Mouse (Mus musculus) liver, embryonic 11.5 days (tissue): ENCODE data around the gene Aebp2. TPM values are rescaled to one million over a fixed set of nuclear protein-coding genes. Genes with fewer than 3 reads are reported as not detected.
"Not testable (repeated sequence)": the region's sequence is repeated elsewhere in the genome, so short reads cannot be mapped to it uniquely, and the experiment has no call there.

Experiments used
- ATAC-seq: fragments of 200-750 bp; cut with Nextera tagmentation; replicated peaks from 2 replicates; pipeline ENCODE4 v1.8.0; 2017; ENCODE audit warnings: moderate number of reproducible peaks, mild to moderate bottlenecking, moderate TSS enrichment, moderate library complexity; ENCODE audit not compliant: low FRiP score
- DNase-seq: peaks from one replicate; pipeline ENCODE4 v3.0.0-alpha.2; 2017; ENCODE audit warnings: low spot score
- H3K27ac ChIP-seq: fragments of 300-500 bp; sonication (generic); 2 replicates; pipeline ENCODE4 v1.5.1; 2014; ENCODE audit warnings: mild to moderate bottlenecking, low read depth, low read length, control low read depth
- H3K27me3 ChIP-seq: fragments of 300-500 bp; sonication (generic); replicated peaks from 2 replicates; pipeline ENCODE4 v1.6.1; 2014; ENCODE audit warnings: low read length, mixed read lengths; ENCODE audit not compliant: control insufficient read depth, insufficient read depth
- H3K36me3 ChIP-seq: fragments of 300-500 bp; sonication (generic); 2 replicates; pipeline ENCODE4 v1.6.1; 2014; ENCODE audit warnings: mild to moderate bottlenecking, low read length, moderate library complexity, mixed read lengths; ENCODE audit not compliant: control insufficient read depth, insufficient read depth
- H3K4me1 ChIP-seq: fragments of 300-500 bp; sonication (generic); replicated peaks from 2 replicates; pipeline ENCODE4 v1.6.1; 2014; ENCODE audit warnings: low read length, mixed read lengths; ENCODE audit not compliant: control insufficient read depth, insufficient read depth
- H3K4me2 ChIP-seq: fragments of 300-500 bp; sonication (generic); 2 replicates; pipeline ENCODE4 v1.6.1; 2014; ENCODE audit warnings: mild to moderate bottlenecking, control low read depth, moderate library complexity
- H3K4me3 ChIP-seq: fragments of 300-500 bp; sonication (generic); 2 replicates; pipeline ENCODE4 v1.5.1; 2014; ENCODE audit warnings: low read depth, low read length, control low read depth
- H3K9ac ChIP-seq: fragments of 300-500 bp; sonication (generic); 2 replicates; pipeline ENCODE4 v1.6.1; 2014; ENCODE audit warnings: low read depth, low read length, control low read depth
- H3K9me3 ChIP-seq: fragments of 300-500 bp; sonication (generic); 2 replicates; pipeline ENCODE4 v1.6.1; 2016; ENCODE audit warnings: low read length, inconsistent platforms, mixed read lengths; ENCODE audit not compliant: control insufficient read depth
- WGBS: fragments of 180-500 bp; shearing (Covaris S2); extraction: QIAGEN DNeasy Blood & Tissue Kit; methylation state at CpG from one replicate; pipeline ENCODE4 v1.1.7; 2014; 5-methylcytosine and 5-hydroxymethylcytosine counted together
- polyA plus RNA-seq: library from polyadenylated mRNA; unstranded; fragments of >200 nt; fragmentation: Nextera tagmentation; extraction: Ambion mirVana; gene quantifications from 2 replicates; pipeline ENCODE4 v1.2.1, GENCODE M21; 2014

Gene Aebp2
- polyA plus RNA-seq, 1 experiment from 2014 or later, result 10.5 TPM

GRCm38 (mm10) chr6:140651923-140652322, 29.5 kb downstream of the Aebp2 start:
- Histone ChIP-seq H3K4me1 (no peaks in the 10 kb centered on the region), H3K27me3 (no peaks in the 10 kb centered on the region), H3K9ac (no peak overlapping the region), H3K9me3 (no peaks in the 10 kb centered on the region), H3K27ac (no peak overlapping the region), H3K4me3 (no peak overlapping the region), H3K36me3 (peaks cover 11% of the 10 kb centered on the region; the same call in 1 of the 2 replicates), H3K4me2 (no peak overlapping the region)
- ATAC-seq, result no peak
- WGBS, result 91% methylated on average over 7 of the region's 7 CpGs
- DNase-seq, result no peak

- Histone ChIP-seq H3K9ac (no peak overlapping the region), H3K27me3 (no peaks in the 10 kb centered on the region), H3K4me1 (no peaks in the 10 kb centered on the region), H3K27ac (no peak overlapping the region), H3K36me3 (0 out of 2 replicates have a peak, but pooled peaks cover 2% of the 10 kb centered on the region), H3K9me3 (no peaks in the 10 kb centered on the region), H3K4me2 (no peak overlapping the region), H3K4me3 (no peak overlapping the region)
- no peak for DNase-seq
- ATAC-seq, result no peak
- 91% methylated on average over 7 of the region's 7 CpGs for WGBS
Observed at GRCm38 (mm10) chr6:140655451-140655850, 33.0 kb downstream of the Aebp2 start.

- no peak overlapping the region for H3K4me2 ChIP-seq
- DNase-seq (no peak), ATAC-seq (no peak)
- no peak overlapping the region for H3K27ac ChIP-seq
- H3K4me3 ChIP-seq, result no peak overlapping the region
- H3K9ac ChIP-seq, result no peak overlapping the region
- WGBS, result 93% methylated on average over 3 of the region's 3 CpGs
- H3K36me3 ChIP-seq, result 0 out of 2 replicates have a peak, but pooled peaks cover 2% of the 10 kb centered on the region
- H3K27me3 ChIP-seq, result no peaks in the 10 kb centered on the region
- H3K9me3 ChIP-seq, result no peaks in the 10 kb centered on the region
- no peaks in the 10 kb centered on the region for H3K4me1 ChIP-seq
Observed at GRCm38 (mm10) chr6:140656991-140657390, 34.5 kb downstream of the Aebp2 start.

- 89% methylated on average over 3 of the region's 3 CpGs for WGBS
- H3K36me3 ChIP-seq, result 0 out of 2 replicates have a peak, but pooled peaks cover 2% of the 10 kb centered on the region
- H3K9ac ChIP-seq, result no peak overlapping the region
- H3K4me3 ChIP-seq, result no peak overlapping the region
- no peaks in the 10 kb centered on the region for H3K9me3 ChIP-seq
- no peaks in the 10 kb centered on the region for H3K4me1 ChIP-seq
- no peak overlapping the region for H3K4me2 ChIP-seq
- H3K27ac ChIP-seq, result no peak overlapping the region
- no peak for ATAC-seq
- H3K27me3 ChIP-seq, result no peaks in the 10 kb centered on the region
- DNase-seq, result no peak
Observed at GRCm38 (mm10) chr6:140657920-140658522, 35.6 kb downstream of the Aebp2 start.

GRCm38 (mm10) chr6:140661111-140661510, 38.6 kb downstream of the Aebp2 start:
- Histone ChIP-seq H3K36me3 (no peaks in the 10 kb centered on the region), H3K4me2 (no peak overlapping the region), H3K4me3 (no peak overlapping the region), H3K27ac (no peak overlapping the region), H3K4me1 (no peaks in the 10 kb centered on the region), H3K9me3 (no peaks in the 10 kb centered on the region), H3K27me3 (no peaks in the 10 kb centered on the region), H3K9ac (no peak overlapping the region)
- DNase-seq (no peak), ATAC-seq (no peak)
- 87% methylated on average over 10 of the region's 10 CpGs for WGBS

GRCm38 (mm10) chr6:140661777-140662176, 39.3 kb downstream of the Aebp2 start:
- no peak for DNase-seq
- Histone ChIP-seq H3K9ac (no peak overlapping the region), H3K4me3 (no peak overlapping the region), H3K27me3 (no peaks in the 10 kb centered on the region), H3K4me2 (no peak overlapping the region), H3K36me3 (no peaks in the 10 kb centered on the region), H3K4me1 (no peaks in the 10 kb centered on the region), H3K9me3 (no peaks in the 10 kb centered on the region), H3K27ac (no peak overlapping the region)
- WGBS, result 91% methylated on average over 7 of the region's 7 CpGs
- no peak for ATAC-seq

- no peaks in the 10 kb centered on the region for H3K9me3 ChIP-seq
Observed at GRCm38 (mm10) chr6:140662290-140662689, 39.8 kb downstream of the Aebp2 start.

GRCm38 (mm10) chr6:140662697-140663096, 40.2 kb downstream of the Aebp2 start:
- H3K9ac ChIP-seq, H3K36me3 ChIP-seq, H3K4me2 ChIP-seq, H3K4me3 ChIP-seq, H3K4me1 ChIP-seq, H3K27ac ChIP-seq, ATAC-seq, DNase-seq, H3K9me3 ChIP-seq, H3K27me3 ChIP-seq: not testable (repeated sequence)
- 38% methylated on average over 3 of the region's 3 CpGs for WGBS

More at GRCm38 (mm10) chr6:140662290-140662689, 39.8 kb downstream of the Aebp2 start:
- Histone ChIP-seq H3K27ac (no peak overlapping the region), H3K27me3 (no peaks in the 10 kb centered on the region), H3K4me3 (no peak overlapping the region), H3K4me1 (no peaks in the 10 kb centered on the region), H3K9ac (no peak overlapping the region), H3K36me3 (no peaks in the 10 kb centered on the region), H3K4me2 (no peak overlapping the region)
- 83% methylated on average over 6 of the region's 6 CpGs for WGBS
- no peak for ATAC-seq
- no peak for DNase-seq

- Histone ChIP-seq H3K4me3 (no peak overlapping the region), H3K9me3 (0 out of 2 replicates have a peak, but pooled peaks cover under 1% of the 10 kb centered on the region), H3K27ac (no peak overlapping the region), H3K36me3 (no peaks in the 10 kb centered on the region; the same call in 1 of the 2 replicates), H3K9ac (no peak overlapping the region), H3K4me1 (no peaks in the 10 kb centered on the region), H3K27me3 (no peaks in the 10 kb centered on the region), H3K4me2 (no peak overlapping the region)
- WGBS, result 75% methylated on average over 5 of the region's 5 CpGs
- ATAC-seq (no peak), DNase-seq (no peak)
Observed at GRCm38 (mm10) chr6:140664611-140665010, 42.1 kb downstream of the Aebp2 start.
